Mouse (Mus musculus): ENCODE data around the gene Spen. TPM values are rescaled to one million over a fixed set of nuclear protein-coding genes. Genes with fewer than 3 reads are reported as not detected.

Gene Spen
- polyA plus RNA-seq, 1 experiment from 2014 or later = 7.4 TPM

DNA sequence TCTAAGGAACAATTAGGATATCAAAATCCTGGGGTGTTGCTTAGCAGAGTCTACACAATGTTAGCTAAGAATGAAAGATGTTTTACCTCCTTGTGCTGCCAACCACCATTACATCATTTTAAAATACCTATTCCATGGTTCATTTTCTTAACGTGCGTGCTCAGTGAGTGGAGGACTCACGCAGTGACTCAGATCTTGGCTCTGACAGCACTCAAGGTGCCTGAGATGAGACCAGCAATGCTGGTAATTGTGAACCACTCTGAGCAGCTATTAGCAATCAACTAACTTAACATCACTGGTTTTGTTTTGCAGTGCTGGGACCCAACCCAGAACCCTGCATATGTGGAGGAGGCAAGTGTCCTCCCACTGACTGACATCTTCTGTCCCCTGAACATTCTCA is 20.0 kb downstream of the Spen start:
- 92% methylated on average over 3 of the region's 3 CpGs for WGBS
- H3K36me3 ChIP-seq = peaks cover 27% of the 10 kb centered on the region
- peaks cover 20% of the 10 kb centered on the region for H3K4me1 ChIP-seq (replicated peaks)
- no peaks in the 10 kb centered on the region for H3K9me3 ChIP-seq
- no peak for ATAC-seq
- no peak overlapping the region for H3K4me2 ChIP-seq (replicated peaks)
- no peaks in the 10 kb centered on the region for H3K27me3 ChIP-seq (replicated peaks)
- no peak overlapping the region for H3K9ac ChIP-seq
- H3K4me3 ChIP-seq (replicated peaks) = no peak overlapping the region
- no peak overlapping the region for H3K27ac ChIP-seq

DNA sequence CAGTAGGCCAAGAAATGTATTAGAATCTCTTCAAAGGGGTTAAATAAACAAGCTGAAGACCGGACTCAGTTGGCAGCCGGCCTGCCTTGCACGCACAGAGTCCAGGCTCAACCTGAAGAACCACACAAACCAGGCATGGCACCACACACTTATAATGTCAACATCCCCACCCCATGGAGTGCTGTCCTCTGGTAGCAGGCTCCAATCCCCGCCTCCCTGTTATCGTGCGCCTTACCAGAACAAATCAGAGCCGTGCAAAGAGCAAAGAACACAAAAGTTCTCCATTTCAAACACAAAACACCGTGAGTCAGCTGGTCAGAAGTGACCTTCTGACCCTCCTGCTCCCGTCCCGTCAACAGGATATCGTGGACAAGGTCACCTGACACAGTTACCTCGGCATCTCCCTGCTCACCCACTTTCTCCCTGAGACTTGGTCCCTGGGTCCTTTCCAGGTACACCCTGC is 24.2 kb downstream of the Spen start:
- ATAC-seq = peak; percentile 91
- peak overlapping the region; percentile 55 for H3K27ac ChIP-seq
- peaks cover 39% of the 10 kb centered on the region for H3K4me1 ChIP-seq (replicated peaks)
- H3K9me3 ChIP-seq = no peaks in the 10 kb centered on the region
- peak overlapping the region; percentile 22 for H3K4me2 ChIP-seq (replicated peaks)
- WGBS = 21% methylated on average over 12 of the region's 12 CpGs
- 0 out of 2 replicates have a peak, but pooled peaks cover 6% of the 10 kb centered on the region for H3K36me3 ChIP-seq
- H3K9ac ChIP-seq = no peak overlapping the region
- no peak overlapping the region for H3K4me3 ChIP-seq (replicated peaks)
- no peaks in the 10 kb centered on the region for H3K27me3 ChIP-seq (replicated peaks)

DNA sequence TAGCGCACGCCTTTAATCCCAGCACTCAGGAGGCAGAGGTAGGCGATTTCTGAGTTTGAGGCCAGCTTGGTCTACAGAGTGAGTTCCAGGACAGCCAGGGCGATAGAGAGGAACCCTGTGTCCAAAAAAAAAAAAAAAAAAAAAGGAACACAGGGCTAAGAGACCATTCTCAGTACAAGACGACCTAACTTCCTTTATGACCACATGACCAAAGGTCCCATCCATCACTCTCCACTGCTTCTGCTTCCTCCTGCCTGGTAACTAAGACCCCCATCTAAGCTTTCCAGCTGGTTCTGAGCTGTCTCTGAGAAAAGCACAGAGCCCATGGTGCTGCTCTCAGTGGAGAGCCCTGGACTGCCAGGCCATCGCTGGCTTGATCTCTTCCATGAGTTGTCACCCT is 26.3 kb downstream of the Spen start:
- no peaks in the 10 kb centered on the region for H3K27me3 ChIP-seq (replicated peaks)
- H3K27ac ChIP-seq = no peak overlapping the region
- H3K9me3 ChIP-seq = no peaks in the 10 kb centered on the region
- H3K4me2 ChIP-seq (replicated peaks) = no peak overlapping the region
- 73% methylated on average over 6 of the region's 6 CpGs for WGBS
- H3K36me3 ChIP-seq = 0 out of 2 replicates have a peak, but pooled peaks cover 3% of the 10 kb centered on the region
- no peak overlapping the region for H3K9ac ChIP-seq
- no peak for ATAC-seq
- H3K4me1 ChIP-seq (replicated peaks) = peaks cover 43% of the 10 kb centered on the region
- no peak overlapping the region for H3K4me3 ChIP-seq (replicated peaks)

DNA sequence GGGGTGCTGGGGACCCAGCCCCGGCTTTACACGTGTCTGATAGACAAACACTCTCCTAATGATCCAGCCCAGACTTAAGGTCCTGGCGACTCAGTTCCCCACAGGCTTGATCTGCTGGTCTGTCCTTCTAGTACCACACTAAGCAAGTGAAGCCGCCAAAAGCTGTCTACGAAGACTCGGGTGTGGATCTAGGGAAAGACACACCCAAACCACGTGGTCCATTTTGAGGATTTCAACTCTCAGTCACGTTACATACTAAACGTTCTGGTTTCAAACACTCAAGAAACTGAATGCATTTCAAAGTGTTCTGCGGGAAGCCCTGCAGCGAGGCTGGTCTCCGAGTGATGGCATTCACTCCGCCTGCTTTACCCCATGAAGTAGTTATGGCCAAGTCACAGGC is 27.9 kb downstream of the Spen start:
- ATAC-seq = no peak
- Histone ChIP-seq H3K36me3 (no peaks in the 10 kb centered on the region), H3K9me3 (no peaks in the 10 kb centered on the region), H3K4me3 (replicated peaks) (no peak overlapping the region), H3K9ac (no peak overlapping the region), H3K27ac (no peak overlapping the region), H3K4me2 (replicated peaks) (no peak overlapping the region), H3K27me3 (replicated peaks) (no peaks in the 10 kb centered on the region), H3K4me1 (replicated peaks) (peaks cover 48% of the 10 kb centered on the region)
- WGBS = 81% methylated on average over 13 of the region's 13 CpGs

DNA sequence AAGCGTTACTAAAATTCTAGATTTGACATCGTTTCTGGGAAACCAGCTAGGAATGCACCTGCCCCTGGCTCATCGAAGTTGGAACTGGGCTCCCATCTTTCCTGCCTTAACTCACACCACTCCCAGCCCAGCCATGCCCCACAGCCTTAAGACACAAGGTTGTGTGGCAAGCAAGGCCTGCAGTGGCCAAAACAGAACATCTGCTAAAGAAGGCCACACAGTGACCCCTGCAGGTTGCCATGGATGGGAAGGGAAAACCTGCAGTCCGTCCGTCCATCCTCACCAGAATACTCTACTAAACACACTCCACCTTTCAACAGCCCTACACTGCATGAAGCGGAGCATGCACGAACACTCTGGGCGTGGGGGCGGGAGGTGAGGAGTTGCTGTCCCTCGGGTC is 31.5 kb downstream of the Spen start:
- H3K9ac ChIP-seq = peak overlapping the region; percentile 18; the same call in 1 of the 2 replicates
- 70% methylated on average over 10 of the region's 10 CpGs for WGBS
- H3K4me1 ChIP-seq (replicated peaks) = peaks cover 26% of the 10 kb centered on the region
- no peaks in the 10 kb centered on the region for H3K36me3 ChIP-seq
- no peaks in the 10 kb centered on the region for H3K9me3 ChIP-seq
- H3K4me2 ChIP-seq (replicated peaks) = peak overlapping the region; percentile 40
- peak overlapping the region; percentile 83 for H3K27ac ChIP-seq
- H3K27me3 ChIP-seq (replicated peaks) = no peaks in the 10 kb centered on the region
- H3K4me3 ChIP-seq (replicated peaks) = no peak overlapping the region
- 0 out of 2 replicates have a peak, but pooled peaks have one; percentile 23 for ATAC-seq

DNA sequence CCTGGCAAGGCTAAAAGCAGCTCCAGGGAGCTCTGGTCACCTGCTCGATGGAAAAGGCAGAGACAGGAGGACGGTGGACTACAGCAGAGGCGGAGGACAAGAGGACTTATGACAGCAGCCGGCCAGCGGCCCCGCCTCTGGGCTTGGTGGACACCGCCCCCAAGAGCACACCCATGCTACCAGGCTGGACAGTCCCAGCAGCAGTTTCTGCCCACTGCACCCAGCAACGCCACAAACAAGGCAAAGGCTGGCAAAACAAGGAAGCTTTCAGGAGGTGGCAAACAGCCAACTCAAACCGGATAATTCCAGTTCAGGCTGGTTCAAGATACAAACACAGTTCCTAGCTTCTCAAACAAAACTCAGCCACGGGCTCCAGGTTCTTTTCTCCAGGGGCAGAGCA is 32.0 kb downstream of the Spen start:
- Histone ChIP-seq H3K36me3 (no peaks in the 10 kb centered on the region), H3K4me1 (replicated peaks) (peaks cover 27% of the 10 kb centered on the region), H3K27me3 (replicated peaks) (no peaks in the 10 kb centered on the region), H3K9me3 (no peaks in the 10 kb centered on the region), H3K4me2 (replicated peaks) (peak overlapping the region; percentile 40), H3K9ac (peak overlapping the region; percentile 18; the same call in 1 of the 2 replicates), H3K27ac (peak overlapping the region; percentile 83), H3K4me3 (replicated peaks) (no peak overlapping the region)
- peak; percentile 86 for ATAC-seq
- 38% methylated on average over 10 of the region's 10 CpGs for WGBS

DNA sequence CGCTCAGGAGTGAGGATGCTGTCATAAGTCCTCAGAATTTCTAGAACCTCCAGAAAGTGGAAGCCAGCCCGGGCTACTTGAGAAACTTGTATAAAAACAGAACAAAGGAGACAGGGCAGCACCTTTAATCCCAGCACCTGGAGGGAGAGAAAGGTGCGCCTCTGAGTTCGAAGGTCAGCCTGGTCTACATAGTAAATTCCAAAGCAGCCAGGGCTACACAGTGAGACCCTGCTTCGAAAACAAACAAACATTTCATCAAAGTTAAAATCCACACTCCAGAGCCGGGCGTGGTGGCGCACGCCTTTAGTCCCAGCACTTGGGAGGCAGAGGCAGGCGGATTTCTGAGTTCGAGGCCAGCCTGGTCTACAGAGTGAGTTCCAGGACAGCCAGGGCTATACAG is 32.6 kb downstream of the Spen start:
- peak; percentile 39 for ATAC-seq
- H3K27me3 ChIP-seq (replicated peaks) = no peaks in the 10 kb centered on the region
- H3K4me1 ChIP-seq (replicated peaks) = peaks cover 32% of the 10 kb centered on the region
- no peak overlapping the region; the same call in 1 of the 2 replicates for H3K27ac ChIP-seq
- H3K36me3 ChIP-seq = no peaks in the 10 kb centered on the region
- H3K4me3 ChIP-seq (replicated peaks) = no peak overlapping the region
- no peak overlapping the region for H3K9ac ChIP-seq
- no peak overlapping the region for H3K4me2 ChIP-seq (replicated peaks)
- WGBS = 83% methylated on average over 11 of the region's 11 CpGs
- H3K9me3 ChIP-seq = no peaks in the 10 kb centered on the region

DNA sequence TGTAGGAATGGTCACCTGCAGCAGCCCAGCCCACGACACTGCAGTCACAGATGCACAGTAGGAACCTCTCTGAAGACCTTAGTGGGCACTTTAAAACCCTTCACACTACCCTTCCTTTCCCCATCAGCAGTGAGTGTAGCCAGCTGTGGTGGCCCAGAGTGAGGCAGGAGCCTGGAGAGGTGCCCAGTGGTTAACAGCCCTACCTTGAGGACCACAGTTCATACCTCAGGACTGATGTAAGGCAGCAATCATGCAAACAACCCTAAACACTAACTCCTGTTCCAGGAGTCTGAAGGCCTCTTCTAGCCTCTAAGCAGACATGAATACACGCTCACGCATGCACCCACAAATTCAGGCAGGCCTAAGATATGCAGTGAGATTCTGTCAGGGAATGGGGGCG is 33.9 kb downstream of the Spen start:
- H3K4me2 ChIP-seq (replicated peaks) = no peak overlapping the region
- no peak for ATAC-seq
- no peaks in the 10 kb centered on the region for H3K36me3 ChIP-seq
- WGBS = 94% methylated on average over 4 of the region's 4 CpGs
- H3K9ac ChIP-seq = no peak overlapping the region
- H3K4me1 ChIP-seq (replicated peaks) = peaks cover 27% of the 10 kb centered on the region
- no peaks in the 10 kb centered on the region for H3K27me3 ChIP-seq (replicated peaks)
- no peak overlapping the region for H3K27ac ChIP-seq
- H3K9me3 ChIP-seq = no peaks in the 10 kb centered on the region
- H3K4me3 ChIP-seq (replicated peaks) = no peak overlapping the region

DNA sequence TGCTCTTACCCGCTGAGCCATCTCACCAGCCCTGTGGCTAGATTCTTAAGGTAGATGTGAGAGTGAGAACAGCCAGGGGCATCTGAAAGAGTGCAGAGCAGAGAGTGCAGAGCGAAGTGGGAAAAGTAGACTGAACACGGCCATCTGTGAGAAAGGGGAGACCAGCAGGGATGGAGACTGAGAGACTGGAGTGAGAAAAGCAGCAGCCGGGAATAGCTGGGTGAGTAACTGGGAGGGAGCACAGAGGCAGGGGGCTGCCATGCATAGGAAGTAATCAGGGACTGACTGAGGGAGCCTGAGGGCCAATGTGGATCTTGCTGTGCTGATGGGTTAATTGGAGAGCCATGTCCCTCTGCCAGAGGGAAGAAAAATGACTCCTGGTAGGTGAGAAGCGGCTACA is 35.7 kb downstream of the Spen start:
- Histone ChIP-seq H3K36me3 (no peaks in the 10 kb centered on the region), H3K4me2 (replicated peaks) (no peak overlapping the region), H3K27ac (no peak overlapping the region), H3K9ac (no peak overlapping the region), H3K9me3 (no peaks in the 10 kb centered on the region), H3K27me3 (replicated peaks) (no peaks in the 10 kb centered on the region), H3K4me1 (replicated peaks) (peaks cover 29% of the 10 kb centered on the region), H3K4me3 (replicated peaks) (no peak overlapping the region)
- 61% methylated on average over 5 of the region's 5 CpGs for WGBS
- no peak for ATAC-seq

DNA sequence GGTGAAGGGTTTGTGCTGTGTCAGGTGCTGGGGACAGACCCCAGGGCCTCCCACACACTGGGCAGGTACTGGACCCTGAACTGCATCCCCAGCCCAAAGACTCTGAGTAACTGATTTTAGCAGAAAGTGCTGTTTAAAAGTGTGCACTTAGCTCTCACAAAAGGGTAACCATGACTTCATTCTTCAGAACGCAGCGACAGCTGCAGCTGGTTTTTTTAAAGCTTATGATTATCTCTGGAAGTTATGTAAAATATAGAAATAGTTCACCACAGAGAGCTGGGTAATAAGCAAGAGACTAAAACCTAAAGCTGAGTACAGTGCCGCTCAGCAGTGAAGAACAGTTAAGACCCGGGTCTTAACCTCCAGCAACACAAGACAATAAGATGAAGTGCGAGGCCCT is 37.3 kb downstream of the Spen start:
- 55% methylated on average over 5 of the region's 5 CpGs for WGBS
- no peak for ATAC-seq
- H3K9ac ChIP-seq = no peak overlapping the region

DNA sequence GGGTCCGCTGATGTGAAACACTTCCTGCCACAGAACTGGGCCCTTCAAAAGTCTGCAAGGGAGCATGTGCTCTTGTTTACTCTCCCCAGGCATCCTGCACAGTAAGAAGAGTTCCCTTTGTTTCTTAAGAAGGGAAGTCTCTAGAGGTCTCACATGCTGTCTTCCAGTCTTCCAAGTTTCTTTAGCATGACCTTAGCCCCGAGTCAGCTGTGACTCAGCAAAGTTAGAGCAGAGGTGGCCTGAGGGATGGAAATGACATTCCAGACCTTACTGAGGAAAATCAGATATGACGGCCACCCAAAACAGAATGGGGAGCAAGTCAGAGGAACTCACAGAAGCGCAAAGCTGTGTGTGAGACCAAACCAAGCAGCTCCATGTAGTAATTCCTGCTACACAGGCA is 37.8 kb downstream of the Spen start:
- H3K4me1 ChIP-seq (replicated peaks) = peaks cover 15% of the 10 kb centered on the region
- 62% methylated on average over 4 of the region's 4 CpGs for WGBS
- H3K27me3 ChIP-seq (replicated peaks) = no peaks in the 10 kb centered on the region
- H3K9ac ChIP-seq = no peak overlapping the region
- no peaks in the 10 kb centered on the region for H3K9me3 ChIP-seq
- 0 out of 2 replicates have a peak overlapping the region, but pooled peaks have one; percentile 29 for H3K27ac ChIP-seq
- no peaks in the 10 kb centered on the region for H3K36me3 ChIP-seq
- ATAC-seq = no peak
- no peak overlapping the region for H3K4me3 ChIP-seq (replicated peaks)
- H3K4me2 ChIP-seq (replicated peaks) = no peak overlapping the region

More for the DNA sequence above, 37.3 kb downstream of the Spen start:
- H3K9me3 ChIP-seq = no peaks in the 10 kb centered on the region
- H3K27ac ChIP-seq = 0 out of 2 replicates have a peak overlapping the region, but pooled peaks have one; percentile 29
- peaks cover 15% of the 10 kb centered on the region for H3K4me1 ChIP-seq (replicated peaks)
- H3K36me3 ChIP-seq = no peaks in the 10 kb centered on the region
- H3K4me2 ChIP-seq (replicated peaks) = no peak overlapping the region
- H3K27me3 ChIP-seq (replicated peaks) = no peaks in the 10 kb centered on the region
- H3K4me3 ChIP-seq (replicated peaks) = no peak overlapping the region

DNA sequence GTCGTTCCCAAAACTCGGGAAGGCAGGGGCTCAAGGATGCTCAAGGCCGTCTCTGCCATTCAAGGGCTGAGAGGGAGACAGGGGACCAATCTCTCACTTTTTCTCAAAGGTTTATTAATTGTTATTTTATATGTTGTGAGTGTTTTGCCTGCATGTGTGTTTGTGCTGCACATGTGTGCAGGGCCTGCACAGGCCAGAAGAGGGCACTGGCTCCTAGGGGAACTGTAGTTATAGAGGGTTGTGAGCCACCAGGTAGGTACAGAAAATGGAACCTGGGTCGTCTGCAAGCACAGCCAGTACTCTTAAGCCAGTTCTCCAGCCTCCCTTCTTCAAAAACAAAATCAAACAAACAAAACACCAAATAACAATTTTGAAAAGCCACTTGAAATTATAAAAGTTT is 49.7 kb downstream of the Spen start:
- ATAC-seq = no peak
- H3K27ac ChIP-seq = no peak overlapping the region
- no peak overlapping the region for H3K4me3 ChIP-seq (replicated peaks)
- H3K9me3 ChIP-seq = no peaks in the 10 kb centered on the region
- H3K4me2 ChIP-seq (replicated peaks) = no peak overlapping the region
- H3K36me3 ChIP-seq = peaks cover 64% of the 10 kb centered on the region
- H3K4me1 ChIP-seq (replicated peaks) = no peaks in the 10 kb centered on the region
- no peak overlapping the region for H3K9ac ChIP-seq
- no peaks in the 10 kb centered on the region for H3K27me3 ChIP-seq (replicated peaks)
- WGBS = 97% methylated on average over 4 of the region's 4 CpGs

DNA sequence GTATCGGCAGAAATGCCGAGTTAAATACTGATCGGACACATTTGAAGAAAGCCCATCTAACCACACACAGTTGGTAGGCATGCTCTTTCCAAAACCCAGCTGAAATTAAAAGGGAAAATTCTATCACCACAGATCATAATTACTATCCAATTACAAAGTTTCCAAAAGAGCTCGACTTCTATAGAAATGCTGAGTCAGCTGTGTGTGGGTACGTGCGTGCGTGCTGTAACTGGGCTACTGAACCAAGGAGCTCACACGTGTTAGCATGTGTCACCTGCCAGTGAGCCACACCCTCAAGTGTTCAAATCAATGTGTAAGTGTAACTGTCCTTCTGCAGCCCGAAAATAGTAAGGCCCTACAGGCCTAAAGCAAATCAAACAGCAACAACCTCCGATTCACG is 50.8 kb downstream of the Spen start:
- H3K27me3 ChIP-seq (replicated peaks) = no peaks in the 10 kb centered on the region
- no peak overlapping the region for H3K4me3 ChIP-seq (replicated peaks)
- no peak overlapping the region for H3K27ac ChIP-seq
- H3K4me2 ChIP-seq (replicated peaks) = no peak overlapping the region
- ATAC-seq = no peak
- no peaks in the 10 kb centered on the region for H3K4me1 ChIP-seq (replicated peaks)
- 94% methylated on average over 11 of the region's 11 CpGs for WGBS
- peaks cover 70% of the 10 kb centered on the region for H3K36me3 ChIP-seq
- no peaks in the 10 kb centered on the region for H3K9me3 ChIP-seq
- no peak overlapping the region for H3K9ac ChIP-seq

Measured in intestine, embryonic 15.5 days (tissue).